Mouse (Mus musculus) right cerebral cortex, postnatal 14 days (tissue): Measurements from ENCODE around the gene Gm6309.
"Not testable (repeated sequence)": the region's sequence is repeated elsewhere in the genome, so short reads cannot be mapped to it uniquely, and the experiment has no call there.

ENCODE experiments used
- DNase-seq: peaks from one replicate; pipeline ENCODE4 v3.0.0; 2022

The Gm6309 gene

GRCm38 (mm10) chr5:146170621-146171020 lies at the start of gene Gm6309:
TSS of gene Gm6309 (minus strand) at chr5:146170721.
- not testable (repeated sequence) for DNase-seq

DNA sequence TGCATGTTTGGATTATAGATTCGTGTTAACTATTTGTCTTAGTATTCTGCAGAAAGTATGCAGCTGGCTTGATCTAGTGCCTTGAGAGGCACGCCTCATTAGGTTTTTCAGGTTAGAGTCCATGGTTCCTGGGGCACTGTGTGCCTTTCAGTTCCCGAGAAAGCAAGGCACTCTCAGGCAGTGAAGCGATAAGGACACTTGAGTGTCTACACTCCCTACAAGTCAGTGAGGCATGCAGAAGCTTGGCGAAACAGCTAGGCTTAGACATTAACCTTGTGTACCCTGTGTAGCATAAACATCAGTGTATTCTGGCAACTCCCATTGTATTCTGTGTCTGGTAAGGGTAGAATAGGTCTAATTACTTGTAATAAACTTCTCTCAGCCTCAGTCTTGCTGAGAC lies 35.0 kb upstream of the Gm6309 start:
- DNase-seq: no peak

- no peak for DNase-seq
Measured at GRCm38 (mm10) chr5:146203921-146204320, 33.4 kb upstream of the Gm6309 start.

DNA sequence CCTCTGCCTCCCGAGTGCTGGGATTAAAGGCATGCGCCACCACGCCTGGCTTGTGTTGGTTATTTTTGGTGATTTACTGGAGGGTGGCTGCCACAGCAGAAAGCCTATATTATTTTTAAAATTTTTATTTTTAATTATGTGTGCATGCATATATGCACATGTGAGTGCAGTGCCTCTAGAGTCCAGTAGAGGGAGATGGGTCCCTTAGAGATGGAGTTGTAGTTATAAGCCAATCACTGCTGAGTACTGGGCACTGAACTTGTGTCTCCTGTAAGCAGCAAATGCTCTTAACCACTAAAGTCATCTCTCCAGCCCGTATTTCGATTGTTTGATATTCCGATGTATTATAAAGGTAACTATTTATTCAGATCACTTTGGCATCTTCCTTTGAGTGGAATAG lies 30.1 kb upstream of the Gm6309 start:
- DNase-seq: no peak

DNA sequence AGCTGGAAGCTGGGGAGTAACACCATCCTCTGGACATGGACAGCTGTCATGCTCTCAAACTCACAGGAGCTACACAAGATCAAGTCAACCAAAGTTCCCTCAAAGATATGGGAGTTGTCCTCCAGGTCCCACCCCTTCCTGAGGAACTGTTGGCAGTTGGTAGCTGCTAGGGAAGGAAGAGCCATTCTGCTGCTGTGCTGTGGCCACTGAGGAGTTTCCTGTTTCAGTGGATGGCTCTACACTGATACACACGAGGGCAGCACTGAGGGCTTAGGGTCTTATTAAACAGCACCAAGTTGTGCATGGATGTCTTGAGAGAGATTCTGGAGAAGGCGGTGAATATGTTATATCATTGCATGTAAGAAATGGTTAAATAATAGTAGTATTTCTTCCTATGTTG lies 29.0 kb upstream of the Gm6309 start:
- DNase-seq: no peak

- no peak for DNase-seq
Measured at GRCm38 (mm10) chr5:146199073-146199472, 28.6 kb upstream of the Gm6309 start.

GRCm38 (mm10) chr5:146193360-146193759 lies 22.8 kb upstream of the Gm6309 start:
- DNase-seq: no peak

DNA sequence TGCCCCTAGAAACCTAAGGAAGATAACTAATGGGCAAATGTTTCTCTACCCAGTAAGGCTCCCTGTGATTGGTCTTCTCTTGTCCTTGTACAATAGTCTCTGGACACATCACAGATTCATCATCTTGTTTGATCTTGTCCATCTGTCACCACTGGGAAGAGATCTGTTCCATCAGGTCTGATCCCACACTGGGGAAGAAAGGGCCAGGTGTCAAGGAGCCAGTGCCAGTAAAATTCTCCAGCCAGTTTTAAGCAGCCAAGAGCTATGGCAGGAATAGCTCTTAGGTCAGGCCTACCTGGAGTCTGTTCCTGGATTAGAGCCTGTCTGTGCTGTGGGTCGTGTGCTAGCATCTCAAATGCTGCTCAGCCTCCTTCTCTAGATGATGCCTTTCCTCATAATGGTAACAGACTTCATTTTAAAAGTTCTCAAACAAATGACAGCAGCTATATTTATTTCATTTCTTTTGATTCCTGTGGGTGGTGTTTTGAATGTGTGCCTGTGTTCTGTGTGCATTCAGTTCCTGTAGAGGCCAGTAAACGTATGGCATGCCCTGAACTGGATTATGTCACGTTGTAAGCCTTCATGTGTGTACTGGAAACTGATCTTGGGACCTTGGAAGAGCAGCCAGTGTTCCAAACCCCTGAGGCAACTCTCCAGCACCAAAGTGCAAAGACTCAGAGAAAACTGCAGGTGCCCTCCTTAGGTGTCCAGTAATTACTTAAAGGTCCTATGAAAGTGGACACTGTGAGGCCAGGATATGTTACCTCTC lies 20.2 kb upstream of the Gm6309 start:
- no peak for DNase-seq

- DNase-seq: no peak
Measured at GRCm38 (mm10) chr5:146190093-146190492, 19.6 kb upstream of the Gm6309 start.

DNA sequence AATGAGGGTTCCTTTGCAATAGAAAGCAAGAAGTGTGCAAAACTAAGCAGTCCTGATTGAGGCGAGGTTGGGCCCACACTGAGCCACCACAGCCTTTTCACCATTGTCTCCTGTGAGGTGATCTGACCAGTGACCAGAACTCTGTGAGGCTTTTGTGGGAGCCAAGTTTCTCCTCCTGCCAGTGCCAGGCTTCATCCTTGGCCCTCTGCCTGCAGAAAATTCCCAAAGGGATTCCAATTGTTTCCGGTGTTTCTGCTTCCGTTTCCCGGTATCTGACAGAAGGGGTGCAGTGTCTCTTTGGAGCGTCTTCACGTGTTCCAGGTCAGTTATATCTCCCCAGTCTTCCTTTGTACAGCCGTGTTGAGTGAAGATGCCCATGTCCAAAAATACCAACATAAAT lies 18.2 kb upstream of the Gm6309 start:
- DNase-seq: no peak

DNA sequence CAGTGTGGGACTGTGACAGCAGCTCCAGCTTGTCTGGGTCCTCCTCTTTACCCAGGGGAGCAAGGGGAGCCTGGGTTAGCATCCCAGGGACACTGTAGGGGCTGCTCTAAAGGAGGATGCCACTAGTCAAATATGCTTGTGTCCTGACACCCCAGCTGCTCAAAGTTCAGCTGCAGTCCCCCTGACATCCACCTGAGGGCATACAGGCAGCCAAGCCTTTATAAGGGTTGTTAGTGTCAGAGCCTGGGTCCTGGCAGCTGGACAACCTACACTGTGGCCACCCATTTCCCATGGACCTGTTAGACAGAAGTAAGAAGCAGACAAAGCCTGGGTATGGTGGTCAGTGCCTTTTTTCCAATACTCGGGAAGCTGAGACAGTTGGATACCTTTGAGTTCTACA lies 17.6 kb upstream of the Gm6309 start:
- no peak for DNase-seq

GRCm38 (mm10) chr5:146187441-146187840 lies 16.9 kb upstream of the Gm6309 start:
- DNase-seq: peak; percentile 69

GRCm38 (mm10) chr5:146185204-146185603 lies 14.7 kb upstream of the Gm6309 start, which contains the start of gene 1700001J03Rik:
TSS of gene 1700001J03Rik (minus strand) at chr5:146185304.
- not testable (repeated sequence) for DNase-seq

DNA sequence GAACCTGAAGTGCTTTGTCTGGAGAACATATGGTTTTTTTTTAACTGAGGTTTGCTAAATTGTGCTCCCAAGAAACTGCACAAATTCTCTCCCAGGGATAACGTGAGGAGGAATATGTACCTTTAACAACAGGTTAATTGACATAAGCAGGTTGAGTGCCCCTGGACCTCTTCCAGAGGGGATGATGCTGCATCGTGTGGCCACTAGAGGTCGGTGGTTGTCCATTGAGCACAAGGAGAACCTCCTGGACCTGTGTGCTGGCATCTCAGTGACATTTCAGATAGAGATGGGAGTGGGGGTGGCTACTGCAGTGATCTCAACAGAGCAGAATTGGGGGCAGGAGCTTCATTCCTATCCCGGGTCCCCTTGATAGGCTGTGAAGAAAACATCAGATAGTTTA lies 2.2 kb upstream of the Gm6309 start:
- DNase-seq: not testable (repeated sequence)

- DNase-seq: not testable (repeated sequence)
Measured at GRCm38 (mm10) chr5:146160439-146160838, 10.1 kb downstream of the Gm6309 start, which contains the start of gene Gm5565. TSS of gene Gm5565 (minus strand) at chr5:146160539.

DNA sequence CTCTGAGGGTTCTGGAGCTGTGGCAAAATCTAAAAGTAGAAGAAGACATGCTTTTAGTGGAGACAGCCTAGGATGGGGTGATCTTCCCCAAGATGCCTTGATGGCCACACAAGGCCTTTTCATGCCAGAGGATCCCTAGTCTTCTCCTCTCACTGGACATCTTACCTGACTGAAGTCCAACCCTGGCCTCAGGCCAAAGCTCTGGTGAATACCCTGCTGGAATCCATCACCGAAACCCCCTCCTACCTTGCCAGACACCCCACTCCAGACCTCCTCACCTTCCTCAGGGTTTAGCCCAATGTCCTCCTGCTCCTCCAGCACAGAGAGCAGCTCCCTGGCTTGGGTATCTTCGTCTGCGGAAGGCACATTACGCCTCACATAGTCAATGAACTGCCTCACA lies 12.2 kb downstream of the Gm6309 start:
- not testable (repeated sequence) for DNase-seq

GRCm38 (mm10) chr5:146150454-146150853 lies 20.1 kb downstream of the Gm6309 start:
- no peak for DNase-seq

DNA sequence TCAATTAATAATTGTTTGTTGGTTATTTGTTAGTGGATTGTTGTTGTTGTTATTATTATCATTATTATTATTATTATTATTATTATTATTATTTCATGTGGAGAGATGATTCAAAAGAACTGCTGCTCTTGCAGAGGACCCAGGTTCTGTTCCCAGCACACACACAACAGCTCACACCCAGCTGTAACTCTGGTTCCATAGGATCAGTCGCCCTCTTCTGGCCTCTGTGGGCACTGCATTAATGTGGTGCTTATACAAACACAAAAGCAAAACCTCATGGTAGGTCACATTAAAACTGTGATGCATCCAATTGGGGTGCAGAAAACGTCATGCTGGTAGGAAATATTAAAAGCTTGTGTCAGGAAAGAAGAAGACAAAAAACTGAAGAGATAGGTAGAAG lies 22.6 kb downstream of the Gm6309 start:
- DNase-seq: no peak
